ENCODE assay signal across 18 mouse cellular contexts in the genomic region with DNA sequence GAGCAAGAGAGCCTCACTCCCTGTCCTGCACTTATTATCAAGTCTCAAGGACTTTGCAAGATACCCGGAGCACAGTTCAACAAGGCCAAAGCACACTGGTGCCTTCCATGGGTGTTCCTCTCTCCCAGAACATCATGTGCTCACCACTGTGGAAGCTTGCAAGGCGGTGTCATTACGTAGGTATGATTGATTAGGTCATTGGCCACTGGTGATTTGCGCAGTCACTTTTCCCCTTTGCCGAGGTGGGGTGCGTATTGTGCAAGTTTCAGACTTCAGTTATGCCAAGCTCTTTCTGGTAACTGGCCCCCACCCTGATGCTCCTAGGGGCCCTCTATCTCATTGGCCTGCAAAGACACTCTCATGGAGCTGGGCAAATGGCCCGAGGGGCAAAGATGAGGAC.
"Had no signal": no experiment of that assay in that cellular context is flagged by ENCODE, and none has a peak within 500 bp of the region (broad histone marks: within the 10 kb centered on the region; RNA-seq: fewer than 3 reads in every experiment).

No protein-coding gene starts in this region.

- H3K4me3 ChIP-seq: layer of hippocampus, adult 2 months; liver, embryonic 13.5 days; midbrain, embryonic 12.5 days; midbrain, embryonic 15.5 days; neural tube, embryonic 12.5 days; neural tube, embryonic 15.5 days; stomach, embryonic 15.5 days had no signal

- H3K27ac ChIP-seq: kidney, postnatal 0 days; layer of hippocampus, adult 2 months; liver, embryonic 13.5 days; macrophage; midbrain, embryonic 12.5 days; midbrain, embryonic 15.5 days; neural tube, embryonic 12.5 days; neural tube, embryonic 15.5 days; stomach, embryonic 15.5 days had no signal

- H3K36me3 ChIP-seq: liver, embryonic 13.5 days; midbrain, embryonic 12.5 days; midbrain, embryonic 15.5 days; neural tube, embryonic 12.5 days; neural tube, embryonic 15.5 days; stomach, embryonic 15.5 days had no signal

- DNase-seq: kidney, adult 2 months; kidney, postnatal 25 days; layer of hippocampus, adult 9-11 months; liver, embryonic 13.5 days; lung, embryonic 14.5 days; right cerebral cortex, adult 18-20 months; right cerebral cortex, postnatal 14 days; right cerebral cortex, postnatal 4 days; spleen, adult 18-20 months; thymus, postnatal 25 days had no signal

- H3K27me3 ChIP-seq: liver, embryonic 13.5 days; midbrain, embryonic 12.5 days; midbrain, embryonic 15.5 days; neural tube, embryonic 12.5 days; neural tube, embryonic 15.5 days; stomach, embryonic 15.5 days had no signal
